Mouse (Mus musculus) effector memory CD4-positive, alpha-beta T cell, adult 5 months (primary cell): ENCODE data around the gene Rasgrf1. TPM values are rescaled to one million over a fixed set of nuclear protein-coding genes. Genes with fewer than 3 reads are reported as not detected.

Experiments used
- polyA plus RNA-seq: library from polyadenylated mRNA; unstranded; fragments of 100-300 nt; shearing (Covaris generic); gene quantifications from one replicate; pipeline ENCODE4 v1.2.1, GENCODE M21; 2017

Rasgrf1 gene
- 3.9 TPM for polyA plus RNA-seq

GRCm38 (mm10) chr9:89909131-89910010, at the start of gene Rasgrf1:
Rasgrf1 (plus strand) TSS chr9:89909908.

DNA sequence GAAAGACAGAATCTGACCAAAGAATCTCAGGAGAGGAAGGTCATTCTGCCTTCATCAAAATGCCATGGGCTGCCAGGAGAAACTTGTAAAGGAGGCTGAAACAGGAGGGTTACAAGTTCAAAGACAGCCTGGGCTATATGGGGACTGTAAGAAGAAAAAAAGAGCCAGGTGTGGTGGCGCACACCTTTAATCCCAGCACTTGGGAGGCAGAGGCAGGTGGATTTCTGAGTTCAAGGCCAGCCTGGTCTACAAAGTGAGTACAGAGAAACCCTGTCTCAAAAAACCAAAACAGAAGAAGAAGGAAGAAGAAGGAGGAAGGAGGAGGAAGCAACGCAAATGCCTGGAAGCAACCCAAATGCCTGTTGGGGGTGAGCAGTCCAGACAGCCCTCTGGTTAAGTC, 144.1 kb downstream of the Rasgrf1 start, which contains the start of gene Ctsh:
Gene Ctsh, plus strand, starts transcription at position 301 of the 400 bp plus-strand sequence.

Other genes starting within 250 kb of the Rasgrf1 start
- gene Tmed3, start 204.8 kb upstream of the Rasgrf1 start, polyA plus RNA-seq, result 23.4 TPM
- gene Ankrd34c, start 171.4 kb upstream of the Rasgrf1 start, polyA plus RNA-seq, result not detected
- gene Ctsh, start 144.2 kb downstream of the Rasgrf1 start, polyA plus RNA-seq, result 1.3 TPM
- 372 TPM for gene Morf4l1, start 204.9 kb downstream of the Rasgrf1 start, polyA plus RNA-seq